Mouse (Mus musculus) brain, embryonic 14.5 days (tissue): ENCODE data around the gene Inmt.

Source experiments
- CTCF ChIP-seq: fragments of 200-500 bp; IDR thresholded peaks from 2 replicates; pipeline ENCODE4 v1.5.1; 2012; ENCODE audit warnings: inconsistent platforms, mild to moderate bottlenecking, moderate library complexity, borderline replicate concordance; ENCODE audit not compliant: insufficient read depth, insufficient read length; ENCODE audit errors: extremely low read depth
- POLR2A ChIP-seq: fragments of 200-500 bp; IDR thresholded peaks from 2 replicates; pipeline ENCODE4 v1.6.1; 2012; ENCODE audit warnings: mild to moderate bottlenecking, inconsistent platforms, borderline replicate concordance; ENCODE audit not compliant: poor library complexity, insufficient read depth, insufficient read length, severe bottlenecking; ENCODE audit errors: extremely low read depth

GRCm38 (mm10) chr6:55182655-55183430 lies 8.0 kb upstream of the Inmt start:
- TF ChIP-seq CTCF (no peak), POLR2A (no peak)
